ENCODE assay signal across 24 mouse cellular contexts in the genomic region with DNA sequence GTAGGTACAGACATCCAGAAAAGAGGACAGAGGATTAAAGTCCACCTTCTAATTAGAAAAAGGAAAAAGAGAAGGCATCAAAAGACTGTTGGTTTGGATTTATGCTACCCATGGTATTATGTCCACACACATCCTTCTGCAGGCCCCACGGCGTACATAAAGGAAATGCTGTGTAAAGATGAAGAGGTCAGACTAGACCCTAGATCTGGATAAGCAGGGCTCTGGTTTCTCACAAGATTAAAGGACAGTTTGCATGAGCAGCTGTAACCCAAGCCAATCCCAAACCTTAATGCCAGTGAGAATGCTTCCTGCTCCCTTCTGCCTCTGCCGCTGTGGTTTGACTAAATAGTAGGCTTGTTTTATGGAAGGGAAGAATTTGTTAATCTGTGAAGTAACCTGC. TPM values are rescaled to one million over a fixed set of nuclear protein-coding genes. Genes with fewer than 3 reads are reported as not detected.
A peak's percentile ranks its signal among the peaks of the same experiment; 100 is the strongest.
DNase-seq lines count a peak whose midpoint lies in the region; ATAC-seq and TF ChIP-seq lines count a peak whose summit lies in the region.
"Had no signal": no experiment of that assay in that cellular context is flagged by ENCODE, and none has a peak within 500 bp of the region (broad histone marks: within the 10 kb centered on the region; RNA-seq: fewer than 3 reads in every experiment).

No protein-coding gene starts in this region.

- H3K9me3 ChIP-seq in embryonic facial prominence, embryonic 11.5 days (replicated peaks; ENCODE audit: control insufficient read depth, low read length), result no peaks in the 10 kb centered on the region
- no peaks in the 10 kb centered on the region for H3K9me3 ChIP-seq in embryonic facial prominence, embryonic 10.5 days
- H3K9me3 ChIP-seq: embryonic facial prominence, embryonic 13.5 days; forebrain, embryonic 13.5 days had no signal

- ATAC-seq in embryonic facial prominence, embryonic 11.5 days (replicated peaks; ENCODE audit: insufficient number of reproducible peaks, low FRiP score, low TSS enrichment, low read depth), result 0 out of 2 replicates have a peak, but pooled peaks have one; percentile 52
- ATAC-seq: activated CD4-positive, CD25-positive, alpha-beta regulatory T cell, adult 4 months; CD4-positive, CD25-positive, alpha-beta regulatory T cell, adult 4 months; forebrain, embryonic 13.5 days; forebrain, embryonic 16.5 days; Patski had no signal

- TF ChIP-seq CTCF in testis, adult 2 months (IDR thresholded peaks at IDR 0.05; ENCODE audit: control insufficient read depth, insufficient read depth, insufficient replicate concordance, low read depth, low read length), result no peak

- no peak overlapping the region for H3K4me3 ChIP-seq in embryonic facial prominence, embryonic 11.5 days (ENCODE audit: low read depth, low read length)
- H3K4me3 ChIP-seq in embryonic facial prominence, embryonic 10.5 days, result no peak overlapping the region
- peak overlapping the region; percentile 83 for H3K4me3 ChIP-seq in testis, adult 2 months (ENCODE audit: control insufficient read depth, low read depth, low read length)
- H3K4me3 ChIP-seq: embryonic facial prominence, embryonic 13.5 days; forebrain, embryonic 13.5 days had no signal

- WGBS in embryonic facial prominence, embryonic 11.5 days, result 75% methylated on average over 3 of the region's 3 CpGs
- WGBS in embryonic facial prominence, embryonic 10.5 days, result 67% methylated on average over 3 of the region's 3 CpGs

- no peak for DNase-seq in embryonic facial prominence, embryonic 11.5 days (ENCODE audit: low spot score)
- DNase-seq in embryonic facial prominence, embryonic 10.5 days (ENCODE audit: low spot score), result no peak
- DNase-seq in testis, postnatal 10 days (ENCODE audit: low spot score), result no peak
- no peak for DNase-seq in urinary bladder, postnatal 10 days (ENCODE audit: low spot score)
- DNase-seq: adrenal gland, adult 8-10 months; adrenal gland, postnatal 14 days; adrenal gland, postnatal 36 days; B cell, adult 2 months; cerebellum, adult 11-12 months; cerebellum, adult 2 months; cerebellum, adult 9-10 months; cerebellum, postnatal 25 days had no signal

- H3K4me2 ChIP-seq in embryonic facial prominence, embryonic 11.5 days (ENCODE audit: low read depth, low read length), result no peak overlapping the region
- H3K4me2 ChIP-seq: embryonic facial prominence, embryonic 13.5 days; forebrain, embryonic 13.5 days had no signal

- H3K36me3 ChIP-seq in embryonic facial prominence, embryonic 11.5 days (replicated peaks; ENCODE audit: control insufficient read depth, insufficient read depth, low read depth, low read length), result no peaks in the 10 kb centered on the region
- H3K36me3 ChIP-seq in embryonic facial prominence, embryonic 10.5 days (replicated peaks), result no peaks in the 10 kb centered on the region
- H3K36me3 ChIP-seq in testis, adult 2 months (ENCODE audit: control insufficient read depth, insufficient read depth, low read length), result no peaks in the 10 kb centered on the region
- H3K36me3 ChIP-seq: embryonic facial prominence, embryonic 13.5 days; G1E had no signal

- no peak for TF ChIP-seq POLR2A in testis, adult 2 months (IDR thresholded peaks at IDR 0.05; ENCODE audit: control insufficient read depth, low read depth, low read length)

- H3K27me3 ChIP-seq in embryonic facial prominence, embryonic 11.5 days (ENCODE audit: control insufficient read depth, insufficient read depth, low read length), result no peaks in the 10 kb centered on the region
- H3K27me3 ChIP-seq in embryonic facial prominence, embryonic 10.5 days (replicated peaks; ENCODE audit: low read depth, poor library complexity, severe bottlenecking), result no peaks in the 10 kb centered on the region
- no peaks in the 10 kb centered on the region for H3K27me3 ChIP-seq in testis, adult 2 months (ENCODE audit: control insufficient read depth, insufficient read depth, low read length)
- H3K27me3 ChIP-seq: CH12.LX; embryonic facial prominence, embryonic 13.5 days; forebrain, embryonic 13.5 days had no signal

- no peak overlapping the region for H3K27ac ChIP-seq in embryonic facial prominence, embryonic 11.5 days (replicated peaks; ENCODE audit: low read depth, low read length)
- H3K27ac ChIP-seq in embryonic facial prominence, embryonic 10.5 days (replicated peaks), result no peak overlapping the region
- no peak overlapping the region for H3K27ac ChIP-seq in testis, adult 2 months (ENCODE audit: control insufficient read depth, insufficient read depth, low read depth, low read length)
- H3K27ac ChIP-seq: embryonic facial prominence, embryonic 13.5 days; forebrain, embryonic 13.5 days had no signal

- H3K4me1 ChIP-seq in embryonic facial prominence, embryonic 11.5 days (ENCODE audit: control insufficient read depth, insufficient read depth, low read length), result no peaks in the 10 kb centered on the region
- peaks cover 6% of the 10 kb centered on the region; the same call in 1 of the 2 replicates for H3K4me1 ChIP-seq in embryonic facial prominence, embryonic 10.5 days
- no peaks in the 10 kb centered on the region; the same call in 1 of the 2 replicates for H3K4me1 ChIP-seq in testis, adult 2 months (ENCODE audit: control insufficient read depth, insufficient read depth, low read length)
- H3K4me1 ChIP-seq: embryonic facial prominence, embryonic 13.5 days; forebrain, embryonic 13.5 days had no signal

- no peak overlapping the region for H3K9ac ChIP-seq in embryonic facial prominence, embryonic 11.5 days (replicated peaks; ENCODE audit: low read length)
- H3K9ac ChIP-seq: embryonic facial prominence, embryonic 13.5 days; forebrain, embryonic 13.5 days had no signal

RNA-seq across cellular contexts. Expression of a gene that starts 15.6 kb away (rescaled TPM):
- polyA plus RNA-seq in embryonic facial prominence, embryonic 11.5 days (2014; fragmentation: Nextera tagmentation; extraction: Ambion mirVana), result 0.22 TPM in 1 of 2 replicates, not detected in the other
- polyA plus RNA-seq in embryonic facial prominence, embryonic 10.5 days (2016; fragmentation: Nextera tagmentation; extraction: Ambion mirVana), result not detected in 2 replicates
- 1.4 and 1.6 TPM in 2 replicates for polyA plus RNA-seq in testis, adult 2 months (2012; rRNA removed)
- polyA plus RNA-seq: activated CD4-positive, CD25-positive, alpha-beta regulatory T cell, adult 4 months; CD4-positive, CD25-positive, alpha-beta regulatory T cell, adult 4 months; cerebellum, adult 2 months; cortical plate, adult 2 months; embryonic facial prominence, embryonic 13.5 days; forebrain, embryonic 11.5 days; forebrain, embryonic 13.5 days; forebrain, embryonic 16.5 days; frontal cortex, adult 2 months; G1E; Patski had no signal

RNA-seq across cellular contexts. Expression of a gene that starts 17.2 kb away (rescaled TPM):
- not detected in 2 replicates for polyA plus RNA-seq in embryonic facial prominence, embryonic 11.5 days (2014; fragmentation: Nextera tagmentation; extraction: Ambion mirVana)
- polyA plus RNA-seq in embryonic facial prominence, embryonic 10.5 days (2016; fragmentation: Nextera tagmentation; extraction: Ambion mirVana), result 0.03 TPM in 1 of 2 replicates, not detected in the other
- 0.85 and 1.1 TPM in 2 replicates for polyA plus RNA-seq in testis, adult 2 months (2012; rRNA removed)
- polyA plus RNA-seq: forebrain, embryonic 11.5 days; forebrain, embryonic 13.5 days; forebrain, embryonic 16.5 days; G1E; Patski had no signal

RNA-seq across cellular contexts. Expression of a gene that starts 30.8 kb away (rescaled TPM):
- not detected in 2 replicates for polyA plus RNA-seq in embryonic facial prominence, embryonic 11.5 days (2014; fragmentation: Nextera tagmentation; extraction: Ambion mirVana)
- 0.07 TPM in 1 of 2 replicates, not detected in the other for polyA plus RNA-seq in embryonic facial prominence, embryonic 10.5 days (2016; fragmentation: Nextera tagmentation; extraction: Ambion mirVana)
- 0.82 and 1.6 TPM in 2 replicates for polyA plus RNA-seq in testis, adult 2 months (2012; rRNA removed)
- polyA plus RNA-seq: activated CD4-positive, CD25-positive, alpha-beta regulatory T cell, adult 4 months; CD4-positive, CD25-positive, alpha-beta regulatory T cell, adult 4 months; cerebellum, adult 2 months; cortical plate, adult 2 months; embryonic facial prominence, embryonic 13.5 days; forebrain, embryonic 11.5 days; forebrain, embryonic 13.5 days; forebrain, embryonic 16.5 days; frontal cortex, adult 2 months; G1E had no signal

RNA-seq across cellular contexts. Expression of a gene that starts 55.6 kb away (rescaled TPM):
- 2.0 and 2.1 TPM in 2 replicates for polyA plus RNA-seq in embryonic facial prominence, embryonic 11.5 days (2014; fragmentation: Nextera tagmentation; extraction: Ambion mirVana)
- polyA plus RNA-seq in embryonic facial prominence, embryonic 10.5 days (2016; fragmentation: Nextera tagmentation; extraction: Ambion mirVana), result 0.52 and 1.3 TPM in 2 replicates
- polyA plus RNA-seq in testis, adult 2 months (2012; rRNA removed), result 0.35 TPM in 2 replicates
- polyA plus RNA-seq: G1E had no signal
